Mouse (Mus musculus): ENCODE data around the gene Gm20838. TPM values are rescaled to one million over a fixed set of nuclear protein-coding genes. Genes with fewer than 3 reads are reported as not detected.

Gm20838 gene
- not detected in 2 replicates for polyA plus RNA-seq (2012)

DNA sequence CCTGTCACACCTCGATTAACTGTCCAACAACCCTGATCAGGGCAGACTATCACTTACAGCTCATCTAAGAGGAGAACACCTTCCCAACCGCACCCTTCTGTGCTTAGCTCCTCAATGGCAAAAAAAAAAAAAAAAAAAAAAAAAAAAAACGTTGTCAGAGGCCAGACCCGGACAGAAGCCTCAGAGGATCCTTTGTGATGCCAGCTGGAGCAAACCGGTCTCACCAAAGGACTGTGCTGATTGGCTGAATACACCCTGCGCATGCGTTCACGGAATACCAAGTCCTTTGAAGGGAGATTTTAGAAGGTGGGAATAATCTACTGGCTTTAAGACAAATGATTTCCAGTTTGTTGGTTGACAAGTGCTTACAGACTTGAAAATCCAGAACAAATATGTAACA is at the start of gene Gm20838:
Gene Gm20838, minus strand, starts transcription at position 101 of the 400 bp plus-strand sequence.

